Mouse (Mus musculus): ENCODE measurements around the gene Ubtd2. TPM values are rescaled to one million over a fixed set of nuclear protein-coding genes. Genes with fewer than 3 reads are reported as not detected.

The Ubtd2 gene
- polyA plus RNA-seq, 1 experiment: 2.8 TPM

DNA sequence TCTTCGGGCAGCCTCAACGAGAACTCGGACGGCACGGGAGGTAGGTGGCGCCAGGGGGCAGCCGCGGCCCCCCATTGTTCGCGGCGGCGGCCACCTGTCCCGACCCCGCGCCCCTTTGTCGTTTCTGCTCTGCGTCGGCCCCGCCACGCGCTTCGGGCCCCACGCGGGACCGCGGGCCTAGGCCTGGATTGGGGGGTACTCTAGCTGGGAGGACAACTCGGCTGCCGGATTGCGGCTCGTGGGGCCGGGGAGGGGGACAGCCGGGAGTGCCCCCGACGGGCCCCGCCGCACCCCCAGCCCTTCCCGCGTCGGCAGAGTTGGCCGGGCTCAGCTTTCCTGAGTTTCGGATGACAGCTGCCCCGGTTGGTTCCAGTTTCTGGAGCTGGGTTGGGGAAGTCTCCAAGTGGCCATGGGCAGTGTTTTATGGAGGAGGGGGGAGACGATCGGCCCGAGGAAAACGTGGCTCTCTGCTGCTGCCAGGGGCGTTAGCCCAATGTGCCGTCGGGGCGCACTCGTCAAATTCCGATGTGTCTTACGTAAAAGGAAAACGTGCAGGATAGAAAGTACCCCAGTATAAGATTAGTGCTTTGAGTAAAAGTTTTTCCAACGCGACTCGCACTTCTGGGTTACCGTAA is 454 bp downstream of the Ubtd2 start:
- no peak for DNase-seq (ENCODE audit: low read depth, low spot score)
- 1% methylated on average over 56 of the region's 58 CpGs for WGBS

DNA sequence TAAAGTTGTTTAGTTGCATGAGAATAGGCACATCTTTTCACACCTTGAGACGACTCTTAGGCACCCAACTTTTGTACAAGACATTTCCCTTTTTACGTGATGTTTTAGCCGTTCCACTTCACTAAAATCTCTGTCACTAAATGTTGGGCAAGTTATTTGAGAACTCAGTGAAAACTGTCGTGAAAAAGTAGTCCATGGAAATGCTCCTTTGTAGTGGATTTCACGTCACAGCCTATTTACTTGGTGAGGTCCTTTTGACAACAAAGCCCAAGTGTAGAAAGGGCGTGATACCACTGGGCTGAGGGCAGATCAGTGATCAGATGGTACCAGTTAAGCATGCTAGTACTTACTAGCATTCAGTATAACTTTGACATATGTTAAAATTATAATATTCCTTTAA is 1.2 kb downstream of the Ubtd2 start:
- DNase-seq (ENCODE audit: low read depth, low spot score): no peak

DNA sequence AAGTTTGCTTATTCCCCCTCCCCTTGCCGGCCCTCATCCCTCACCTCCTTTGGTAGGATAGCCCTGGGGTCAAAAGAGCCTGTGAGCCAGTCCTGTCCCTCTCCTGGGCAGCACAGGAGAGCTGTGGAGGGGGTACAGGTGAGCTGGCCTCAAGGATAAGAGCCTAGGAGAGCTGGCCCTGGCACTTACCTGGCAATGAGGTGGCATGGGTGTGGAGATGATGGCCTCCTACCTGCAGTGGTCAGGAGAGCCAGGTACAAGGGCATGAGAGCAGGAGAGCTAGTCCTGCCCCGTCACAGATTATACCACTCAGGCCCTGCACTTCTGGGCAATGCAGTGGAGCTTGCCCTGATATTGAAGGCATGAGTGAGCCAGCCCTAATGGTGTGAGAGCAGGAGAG is 9.1 kb downstream of the Ubtd2 start:
- 70% methylated on average over 2 of the region's 2 CpGs for WGBS
- no peak for DNase-seq (ENCODE audit: low read depth, low spot score)

More for the DNA sequence above, 1.2 kb downstream of the Ubtd2 start:
- 32% methylated on average over 6 of the region's 6 CpGs for WGBS

DNA sequence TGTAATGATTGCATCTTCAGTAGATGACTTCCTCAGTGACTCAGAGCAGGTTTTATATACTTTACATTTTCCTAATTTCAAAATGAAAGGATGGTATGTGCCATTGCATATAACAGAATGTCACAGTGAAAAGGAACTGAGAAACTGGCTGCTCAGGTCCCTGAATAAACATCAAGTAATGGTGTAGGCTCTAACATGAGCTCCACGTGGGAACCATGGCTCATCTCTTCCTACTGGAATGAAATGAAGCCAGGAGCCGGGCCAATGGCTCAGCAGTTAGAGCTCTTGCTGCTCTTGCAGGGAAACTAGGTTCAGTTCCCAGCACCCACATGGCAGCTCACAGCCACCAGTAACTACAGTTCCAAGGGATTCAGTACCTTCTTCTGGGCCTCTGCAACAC is 16.8 kb downstream of the Ubtd2 start:
- no peak for DNase-seq (ENCODE audit: low read depth, low spot score)
- 60% methylated on average over 2 of the region's 2 CpGs for WGBS

DNA sequence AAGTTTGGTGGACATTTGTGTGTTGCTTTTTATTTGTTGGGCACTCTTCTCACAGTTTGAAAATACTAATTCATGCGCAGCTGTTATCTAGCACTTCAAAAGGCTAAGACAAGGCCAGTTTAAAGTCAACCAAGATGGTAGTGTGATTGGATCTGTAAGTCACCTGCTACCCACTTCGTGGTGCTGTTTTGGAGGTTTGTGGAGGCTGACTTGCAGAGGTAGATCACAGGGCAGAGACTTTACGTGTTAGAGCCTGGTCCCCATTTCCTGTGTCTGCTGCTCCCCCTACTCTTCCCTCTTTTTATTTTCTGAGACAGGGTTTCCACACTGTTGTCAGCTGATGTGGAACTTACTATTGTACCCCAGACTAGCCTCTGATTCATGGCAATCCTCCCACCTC is 19.6 kb downstream of the Ubtd2 start:
- WGBS: 86% methylated on average over 3 of the region's 3 CpGs
- no peak for DNase-seq (ENCODE audit: low read depth, low spot score)

DNA sequence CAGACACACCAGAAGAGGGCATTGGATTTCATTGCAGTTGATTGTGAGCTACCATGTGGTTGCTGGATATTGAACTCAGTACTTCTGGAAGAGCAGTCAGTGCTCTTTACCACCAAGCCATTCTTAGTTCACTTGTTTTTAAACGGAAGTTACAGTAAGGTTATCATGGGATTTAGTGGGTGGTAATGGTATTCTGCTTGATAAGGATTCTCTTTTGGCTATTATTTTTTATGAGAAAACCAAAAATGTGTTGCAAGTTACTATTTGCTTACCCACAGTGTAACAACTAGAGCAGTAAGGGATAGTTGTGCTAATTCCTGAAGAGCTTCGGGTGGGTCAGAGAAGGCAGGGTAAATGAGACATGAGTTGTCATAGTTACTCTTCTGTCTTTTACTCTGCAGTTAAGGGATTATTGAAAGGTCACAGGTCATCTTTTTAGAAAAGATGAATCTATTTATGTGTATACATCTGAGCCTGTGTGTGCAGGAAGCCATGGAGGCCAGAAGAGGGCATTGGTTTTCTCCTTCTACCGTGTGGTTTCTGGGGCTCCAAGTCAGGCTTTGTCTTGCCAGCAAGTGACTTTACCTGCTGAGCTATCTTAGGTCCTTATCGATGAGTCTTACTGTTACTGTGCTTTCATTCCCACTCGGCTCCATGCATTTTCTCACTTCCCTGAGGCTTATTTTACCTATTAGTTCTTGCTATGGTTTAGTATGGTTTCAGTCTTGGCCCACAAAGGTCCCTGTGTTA is 20.5 kb downstream of the Ubtd2 start:
- no peak for DNase-seq (ENCODE audit: low read depth, low spot score)
- WGBS: 83% methylated on average over 5 of the region's 5 CpGs

DNA sequence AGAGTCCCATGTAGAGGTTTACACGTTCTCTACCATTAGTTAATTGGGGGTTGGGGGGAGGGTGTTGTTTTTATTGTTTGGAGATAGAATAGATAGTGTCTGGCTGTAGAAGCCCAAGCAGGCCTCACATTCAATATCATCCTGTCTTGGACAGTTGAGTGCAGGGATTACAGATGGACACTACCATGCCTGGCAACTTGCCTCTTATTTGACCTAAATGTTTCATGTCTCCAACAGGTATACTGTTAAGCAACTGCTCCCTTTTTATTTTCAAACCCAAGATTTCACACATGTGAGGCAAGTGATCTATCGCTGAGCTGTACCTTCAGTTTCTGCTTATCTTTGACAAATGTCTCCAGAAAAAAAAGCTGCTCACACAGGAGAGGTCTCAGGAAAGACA is 26.4 kb downstream of the Ubtd2 start:
- WGBS: 74% methylated on average over 2 of the region's 2 CpGs
- no peak for DNase-seq (ENCODE audit: low read depth, low spot score)

DNA sequence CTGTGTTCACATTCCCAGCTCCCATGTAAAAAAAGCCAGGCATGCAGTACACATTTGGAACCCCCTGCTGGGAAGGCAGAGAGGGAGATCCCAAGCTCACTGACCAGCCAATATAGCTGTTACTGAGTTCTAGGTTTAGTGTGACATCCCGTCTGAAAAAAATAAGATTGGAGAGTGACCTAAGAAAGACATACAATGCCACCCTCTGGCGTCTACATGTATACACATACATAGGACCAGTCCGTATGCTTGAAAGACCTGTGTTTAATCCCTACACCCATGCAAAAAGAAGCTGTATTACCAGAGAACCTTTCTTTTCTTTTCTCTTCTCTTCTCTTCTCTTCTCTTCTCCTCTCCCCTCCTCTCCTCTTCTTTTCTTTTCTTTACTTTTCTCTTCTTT is 30.1 kb downstream of the Ubtd2 start:
- 35% methylated on average over 3 of the region's 3 CpGs for WGBS
- DNase-seq (ENCODE audit: low read depth, low spot score): no peak

DNA sequence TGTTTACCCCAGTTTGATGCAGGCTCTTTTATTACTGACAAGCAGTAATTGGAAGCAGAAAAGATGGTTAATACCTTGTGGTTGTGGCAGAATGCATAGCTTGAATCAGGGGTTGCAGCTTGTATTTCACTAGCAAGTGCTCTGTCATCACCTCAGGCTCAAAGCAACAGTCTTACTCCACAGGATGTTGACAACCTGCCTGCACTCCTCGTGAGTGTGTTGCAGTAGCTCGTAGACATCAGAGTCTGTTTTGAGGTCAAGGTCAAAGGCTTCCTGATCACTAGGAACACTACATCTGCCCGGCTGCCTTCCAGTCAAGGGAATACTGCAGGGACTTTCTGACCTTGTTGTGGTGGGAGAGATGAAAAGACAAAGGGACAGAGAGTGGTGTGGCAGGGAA is 31.5 kb downstream of the Ubtd2 start:
- no peak for DNase-seq (ENCODE audit: low read depth, low spot score)
- WGBS: 55% methylated on average over 3 of the region's 3 CpGs

DNA sequence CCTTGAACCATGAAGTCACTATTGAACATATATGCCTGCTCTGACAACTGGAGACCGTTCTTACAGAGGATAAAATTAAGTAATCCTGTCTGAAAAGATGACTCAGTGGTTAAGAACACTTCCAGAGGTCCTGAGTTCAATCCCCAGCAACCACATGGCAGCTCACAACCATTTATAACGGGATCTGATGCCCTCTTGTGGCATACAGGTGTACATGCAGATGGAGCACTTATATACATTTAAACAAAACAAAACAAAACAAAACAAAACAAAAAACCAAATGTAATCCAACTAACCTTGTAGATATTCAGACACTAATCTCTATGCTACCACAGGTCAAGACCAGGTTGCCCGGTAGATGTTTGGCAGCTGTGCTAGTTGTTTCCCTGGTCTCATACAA is 32.3 kb downstream of the Ubtd2 start:
- DNase-seq (ENCODE audit: low read depth, low spot score): no peak
- WGBS: 95% methylated on average over 3 of the region's 3 CpGs

DNA sequence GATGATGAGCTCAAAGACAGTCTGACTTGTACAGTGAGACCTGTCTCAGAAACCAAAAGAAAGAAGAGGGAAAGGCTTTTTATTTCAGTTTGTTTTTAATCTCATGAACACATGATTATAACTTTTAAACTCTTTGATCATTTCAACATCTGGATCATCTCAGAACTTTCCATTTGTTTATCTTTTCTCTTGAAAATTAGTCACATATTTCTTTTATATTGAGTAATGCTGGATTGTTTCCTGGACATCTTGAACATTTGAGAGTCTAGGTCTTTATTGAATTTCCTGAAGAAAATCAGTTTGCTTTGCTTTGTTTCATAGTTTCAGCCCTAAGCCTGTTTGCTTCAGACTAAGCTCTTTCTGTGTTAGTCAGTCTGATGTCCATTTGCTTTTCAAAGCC is 33.2 kb downstream of the Ubtd2 start:
- DNase-seq (ENCODE audit: low read depth, low spot score): no peak

DNA sequence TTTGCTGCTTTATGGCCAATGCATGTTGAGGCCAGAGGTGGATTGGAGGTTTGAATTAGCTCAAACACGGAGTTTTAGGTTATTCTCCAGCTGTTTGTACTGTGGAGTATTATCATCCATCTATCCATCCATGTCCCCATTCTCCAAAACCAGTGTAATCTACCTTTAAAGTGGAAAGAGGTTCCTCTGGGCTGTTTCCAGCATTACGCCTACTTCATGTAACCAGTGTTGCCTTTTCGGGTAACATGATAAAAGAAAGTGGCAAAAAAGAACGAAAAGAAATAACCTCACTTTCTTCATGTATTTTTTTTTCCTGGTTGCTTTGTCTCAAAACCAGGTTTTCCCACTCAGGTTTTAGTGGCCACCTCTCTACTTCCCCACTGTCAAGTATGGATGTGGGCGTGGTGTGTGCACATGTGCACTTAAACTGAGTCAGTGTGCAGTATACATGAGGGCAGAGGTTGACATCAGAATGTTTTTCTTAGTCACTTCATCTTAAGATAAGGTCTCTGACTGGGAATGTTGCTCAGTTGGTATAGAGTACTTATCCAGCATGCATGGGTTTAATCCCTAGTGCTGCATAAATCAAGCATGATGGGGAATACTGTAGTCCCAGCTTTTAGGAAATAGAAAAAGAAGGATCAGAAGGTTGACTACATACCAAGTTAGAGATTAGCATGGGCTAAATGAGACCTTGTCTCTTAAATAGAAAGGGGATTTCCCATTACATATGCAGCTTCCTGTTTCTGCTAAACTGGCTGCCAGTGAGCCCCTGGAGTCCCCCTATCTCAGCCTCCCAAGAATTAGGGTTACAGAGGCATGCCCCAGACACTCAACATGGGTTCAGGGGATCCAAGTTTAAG is 33.9 kb downstream of the Ubtd2 start:
- no peak for DNase-seq (ENCODE audit: low read depth, low spot score)
- 63% methylated on average over 5 of the region's 5 CpGs for WGBS

DNA sequence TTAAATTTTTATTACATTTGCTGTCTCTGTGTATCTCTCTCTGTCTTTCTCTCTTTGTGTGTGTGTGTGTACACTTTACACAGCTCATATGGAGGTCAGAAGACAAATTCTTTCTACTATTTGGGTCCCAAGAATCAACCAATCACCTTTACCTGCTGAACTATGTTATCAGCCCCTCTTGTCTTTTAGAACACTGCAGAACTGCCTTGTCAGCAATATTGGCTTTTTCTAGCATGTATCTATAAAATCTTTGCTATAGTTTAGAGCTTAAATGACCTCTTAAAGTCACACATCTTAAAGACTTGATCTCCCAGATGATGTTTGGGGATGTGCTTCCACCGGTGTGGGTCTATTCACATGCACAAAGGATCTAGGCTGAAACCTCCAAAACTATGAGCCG is 35.9 kb downstream of the Ubtd2 start:
- DNase-seq (ENCODE audit: low read depth, low spot score): no peak
- WGBS: 99% methylated on average over 2 of the region's 2 CpGs

DNA sequence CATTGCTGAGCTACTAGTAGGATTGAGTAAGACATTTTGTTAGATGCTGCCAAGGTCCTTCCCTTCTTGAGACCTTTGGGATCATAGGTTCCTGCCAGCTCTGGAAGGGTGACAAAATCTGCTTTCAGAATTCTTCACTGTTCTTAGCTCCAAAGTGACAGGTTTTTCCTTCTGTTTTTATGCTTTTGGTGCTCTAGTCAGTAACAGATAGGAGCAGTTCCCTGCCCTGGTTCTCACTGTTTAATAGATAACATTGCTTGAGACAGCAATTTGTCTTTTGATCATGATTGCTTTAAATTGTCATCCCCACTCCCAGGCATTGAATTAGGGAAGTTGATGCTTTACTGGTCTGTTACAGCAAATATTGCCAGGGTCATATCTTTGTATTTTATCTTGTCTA is 38.1 kb downstream of the Ubtd2 start:
- no peak for DNase-seq (ENCODE audit: low read depth, low spot score)

DNA sequence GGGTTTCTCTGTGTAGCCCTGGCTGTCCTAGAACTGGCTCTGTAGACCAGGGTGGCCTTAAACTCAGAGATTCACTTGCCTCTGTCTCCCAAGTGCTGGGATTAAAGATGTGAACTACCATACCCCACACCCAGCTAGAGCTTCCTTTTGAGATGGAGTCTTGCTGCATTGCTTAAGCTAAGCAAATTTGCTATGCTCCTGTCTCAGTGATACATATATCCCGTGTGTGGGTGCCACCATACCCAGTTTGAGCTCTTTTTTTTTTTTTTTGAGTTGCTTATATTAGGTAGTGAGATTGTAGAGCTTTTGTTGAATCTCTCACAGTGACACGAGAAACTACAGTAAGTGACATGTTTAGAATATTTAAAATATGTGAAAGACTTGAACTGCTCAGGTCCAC is 40.1 kb downstream of the Ubtd2 start:
- DNase-seq (ENCODE audit: low read depth, low spot score): no peak
- 80% methylated on average over 2 of the region's 2 CpGs for WGBS

DNA sequence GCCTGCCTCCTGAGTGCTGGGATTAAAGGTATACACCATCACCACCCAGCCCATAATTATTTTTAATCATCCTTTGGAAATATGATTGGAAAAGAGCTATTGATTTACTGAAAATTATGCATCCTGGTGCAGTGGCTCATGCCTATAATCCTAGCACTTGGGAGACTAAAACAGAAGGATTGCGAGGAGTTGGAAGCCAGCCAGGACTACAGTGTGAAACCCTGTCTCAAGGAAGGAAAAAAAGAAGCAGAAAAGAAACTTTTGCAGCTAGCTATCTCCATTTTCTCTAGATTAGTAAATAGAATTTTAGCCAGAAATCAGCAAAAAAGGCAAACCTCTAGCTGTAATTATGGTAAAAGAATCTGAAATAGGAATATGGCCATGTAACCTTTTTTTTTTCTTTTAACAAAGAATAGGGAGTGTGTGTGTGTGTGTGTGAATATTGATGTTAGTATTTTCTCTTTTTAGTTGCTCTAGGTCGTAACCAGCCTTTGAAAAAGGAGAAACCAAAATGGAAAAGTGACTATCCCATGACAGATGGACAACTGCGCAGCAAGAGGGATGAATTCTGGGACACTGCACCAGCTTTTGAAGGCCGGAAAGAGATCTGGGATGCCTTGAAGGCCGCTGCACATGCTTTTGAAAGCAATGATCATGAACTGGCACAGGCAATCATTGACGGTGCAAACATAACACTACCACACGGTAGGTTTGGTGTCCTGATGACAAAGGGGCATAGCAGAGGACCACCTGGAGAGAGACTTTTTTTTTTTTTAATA is 43.8 kb downstream of the Ubtd2 start:
- no peak for DNase-seq (ENCODE audit: low read depth, low spot score)
- 84% methylated on average over 7 of the region's 7 CpGs for WGBS

DNA sequence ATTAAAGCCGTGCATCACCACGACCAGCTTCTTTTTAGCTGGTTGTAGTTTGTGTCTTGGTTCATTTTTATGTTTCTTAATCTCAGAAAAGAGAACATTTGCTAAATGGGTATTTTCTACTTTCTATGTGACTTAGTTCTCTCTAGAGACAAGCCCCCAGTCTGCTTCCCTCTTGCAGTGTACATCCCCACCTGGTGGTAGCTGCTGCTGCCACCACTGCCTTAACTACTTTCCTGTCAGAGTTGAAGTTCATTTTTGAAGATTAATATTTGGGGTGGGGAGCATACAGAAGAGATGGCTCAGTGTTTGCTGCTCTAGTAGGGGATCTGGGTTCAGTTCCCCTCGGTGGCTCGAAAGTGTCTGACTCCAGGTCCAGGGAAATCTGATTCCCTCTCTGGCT is 44.8 kb downstream of the Ubtd2 start:
- WGBS: 95% methylated on average over 4 of the region's 4 CpGs
- no peak for DNase-seq (ENCODE audit: low read depth, low spot score)

DNA sequence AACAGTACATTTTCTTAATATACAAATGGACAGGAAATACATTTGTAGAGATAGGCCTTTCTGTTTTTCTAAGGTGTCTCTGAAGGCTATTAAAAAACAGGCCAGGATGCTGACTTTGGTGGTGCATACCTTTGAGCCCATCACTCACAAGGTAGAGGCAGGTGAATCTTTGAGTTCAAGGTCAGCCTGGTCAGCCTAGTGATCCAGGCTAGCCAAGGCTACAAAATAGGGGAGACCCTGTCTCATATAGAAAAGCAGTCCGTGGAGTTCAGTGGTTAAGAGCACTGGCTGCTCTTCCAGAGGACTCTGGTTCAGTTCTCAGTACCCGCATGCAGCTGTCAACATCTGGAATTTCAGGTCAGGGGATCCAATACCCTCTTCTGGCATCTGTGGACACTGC is 48.5 kb downstream of the Ubtd2 start:
- WGBS: 94% methylated on average over 2 of the region's 2 CpGs
- DNase-seq (ENCODE audit: low read depth, low spot score): no peak

DNA sequence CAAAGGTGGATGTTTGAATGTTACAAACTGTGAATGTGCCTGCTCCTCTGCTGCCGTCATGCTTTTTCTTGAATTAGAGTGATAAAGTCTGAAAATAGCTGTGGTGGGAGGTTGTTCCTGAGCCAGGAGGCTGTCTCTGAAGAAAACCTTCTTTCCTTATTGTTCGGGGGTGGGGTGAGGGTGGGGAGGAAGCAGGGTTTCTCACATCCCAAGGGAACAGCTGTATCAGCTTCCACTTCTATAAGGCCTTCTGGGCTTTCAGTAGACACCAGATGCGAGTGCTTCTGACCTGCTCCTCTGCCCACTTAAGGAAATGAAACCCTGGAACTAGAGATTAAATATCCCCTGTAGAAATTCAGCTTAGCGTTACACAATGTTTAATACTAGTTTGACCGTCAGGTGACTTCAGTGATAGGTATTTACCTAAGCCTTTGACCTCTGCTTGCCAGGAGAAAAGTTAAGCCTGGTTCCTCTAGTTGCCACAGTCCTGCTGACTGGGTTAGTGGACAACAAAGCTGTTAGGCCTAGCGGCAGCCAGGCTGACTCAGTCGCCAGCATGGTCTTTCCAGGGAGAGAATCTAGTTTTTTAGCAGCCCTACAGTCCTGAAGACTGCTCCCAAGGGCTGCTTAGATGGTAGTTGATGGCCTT is 50.0 kb downstream of the Ubtd2 start:
- DNase-seq (ENCODE audit: low read depth, low spot score): no peak

DNA sequence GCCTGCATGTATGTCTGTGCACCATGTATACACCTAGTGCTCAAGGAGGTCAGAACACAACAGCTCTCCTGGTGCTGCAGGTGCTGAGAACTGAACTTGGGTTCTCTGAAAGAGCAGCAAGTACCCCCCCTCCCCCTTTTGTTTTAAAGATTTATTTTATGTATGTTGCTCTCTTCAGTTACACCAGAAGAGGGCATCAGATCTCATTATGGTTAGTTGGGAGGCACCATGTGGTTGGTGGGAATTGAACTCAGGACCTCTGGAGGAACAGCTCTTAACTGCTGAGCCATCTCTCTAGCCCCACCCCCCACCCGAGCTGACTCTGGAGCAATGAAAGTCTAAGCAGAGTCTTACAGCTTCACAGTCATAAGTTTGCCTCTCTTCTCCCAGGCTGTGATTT is 55.8 kb downstream of the Ubtd2 start:
- no peak for DNase-seq (ENCODE audit: low read depth, low spot score)
- 70% methylated on average over 1 of the region's 1 CpGs for WGBS

More for the DNA sequence above, 50.0 kb downstream of the Ubtd2 start:
- 68% methylated on average over 7 of the region's 7 CpGs for WGBS

All from large intestine, adult 2 months (tissue).